Mouse (Mus musculus) T-helper 2 cell (primary cell): ENCODE results near the gene Cxxc4.

Experiments used
- in situ Hi-C: fragments of 300-600 bp; cut with MboI, MseI; formaldehyde crosslinking; loops from one replicate; pipeline ENCODE4 v1.15.1; 2025; ENCODE audit warnings: high pct_unique_total_duplicates

Cxxc4 gene

GRCm38 (mm10) chr3:134243168-134243849 lies 7.0 kb downstream of the Cxxc4 start:
- in situ Hi-C loops = loop anchor here (25.0 kb wide), 1 partner anchor 931 kb away; the partner anchor contains the start of gene Ppa2

- in situ Hi-C loops = loop anchor here (25.0 kb wide), 1 partner anchor 932 kb away; the partner anchor contains the start of gene Ppa2
Observed at GRCm38 (mm10) chr3:134243850-134244247, 7.6 kb downstream of the Cxxc4 start.

- in situ Hi-C loops = no loop called here
Observed at GRCm38 (mm10) chr3:134254221-134254620, 17.9 kb downstream of the Cxxc4 start.

GRCm38 (mm10) chr3:134258715-134259114 lies 22.4 kb downstream of the Cxxc4 start:
- in situ Hi-C loops = no loop called here

GRCm38 (mm10) chr3:134259300-134259699 lies 23.0 kb downstream of the Cxxc4 start:
- in situ Hi-C loops = no loop called here

- in situ Hi-C loops = no loop called here
Observed at GRCm38 (mm10) chr3:134279655-134280054, 43.4 kb downstream of the Cxxc4 start.

GRCm38 (mm10) chr3:134281527-134282370 lies 45.5 kb downstream of the Cxxc4 start:
- in situ Hi-C loops = no loop called here

- in situ Hi-C loops = no loop called here
Observed at GRCm38 (mm10) chr3:134295217-134295616, 58.9 kb downstream of the Cxxc4 start.

GRCm38 (mm10) chr3:134302681-134303491 lies 66.6 kb downstream of the Cxxc4 start:
- in situ Hi-C loops = no loop called here

GRCm38 (mm10) chr3:134303492-134303808 lies 67.2 kb downstream of the Cxxc4 start:
- in situ Hi-C loops = no loop called here

GRCm38 (mm10) chr3:134306507-134306906 lies 70.2 kb downstream of the Cxxc4 start:
- in situ Hi-C loops = no loop called here

GRCm38 (mm10) chr3:134307801-134308200 lies 71.5 kb downstream of the Cxxc4 start:
- in situ Hi-C loops = no loop called here
